Mouse (Mus musculus) urinary bladder, postnatal 4 days (tissue): Measurements from ENCODE around the gene Rbm34.

ENCODE experiments used
- DNase-seq, 2 experiments: peaks; one replicate each; pipeline ENCODE4 v3.0.0; 2021 to 2022; ENCODE audit warnings: low spot score in 2 of 2

The Rbm34 gene

GRCm38 (mm10) chr8:126961516-126961915, 9.4 kb downstream of the Rbm34 start:
- no peak for DNase-seq

GRCm38 (mm10) chr8:126951900-126952636, 18.8 kb downstream of the Rbm34 start:
- DNase-seq: no peak

- no peak for DNase-seq
Observed at GRCm38 (mm10) chr8:126949527-126949926, 21.3 kb downstream of the Rbm34 start.

GRCm38 (mm10) chr8:126946444-126946843, 24.4 kb downstream of the Rbm34 start:
- no peak for DNase-seq

GRCm38 (mm10) chr8:126945730-126946163, 25.1 kb downstream of the Rbm34 start, which contains the start of gene Tomm20:
Tomm20 (minus strand) TSS chr8:126945844.
- DNase-seq: peak; percentile 95 to 97

GRCm38 (mm10) chr8:126944781-126945691, 25.8 kb downstream of the Rbm34 start:
- DNase-seq: no peak

- no peak for DNase-seq
Observed at GRCm38 (mm10) chr8:126943565-126943964, 27.3 kb downstream of the Rbm34 start.

- DNase-seq: no peak
Observed at GRCm38 (mm10) chr8:126937337-126937736, 33.5 kb downstream of the Rbm34 start.

GRCm38 (mm10) chr8:126935932-126936331, 34.9 kb downstream of the Rbm34 start:
- no peak for DNase-seq

GRCm38 (mm10) chr8:126935387-126935786, 35.5 kb downstream of the Rbm34 start:
- DNase-seq: no peak

GRCm38 (mm10) chr8:126932656-126933055, 38.2 kb downstream of the Rbm34 start:
- DNase-seq: no peak

- no peak for DNase-seq
Observed at GRCm38 (mm10) chr8:126932249-126932648, 38.6 kb downstream of the Rbm34 start.

- DNase-seq: no peak
Observed at GRCm38 (mm10) chr8:126931720-126932119, 39.2 kb downstream of the Rbm34 start.

GRCm38 (mm10) chr8:126929607-126930161, 41.2 kb downstream of the Rbm34 start:
- peak in 1 of 2 experiments; percentile 51 for DNase-seq

- no peak for DNase-seq
Observed at GRCm38 (mm10) chr8:126928755-126929505, 41.9 kb downstream of the Rbm34 start.

GRCm38 (mm10) chr8:126928028-126928427, 42.8 kb downstream of the Rbm34 start:
- DNase-seq: no peak

GRCm38 (mm10) chr8:126927058-126927457, 43.8 kb downstream of the Rbm34 start:
- DNase-seq: no peak

- no peak for DNase-seq
Observed at GRCm38 (mm10) chr8:126922981-126923380, 47.9 kb downstream of the Rbm34 start.

- DNase-seq: no peak
Observed at GRCm38 (mm10) chr8:126921432-126921831, 49.4 kb downstream of the Rbm34 start.

- peak; percentile 62 to 73 for DNase-seq
Observed at GRCm38 (mm10) chr8:126920845-126921244, 50.0 kb downstream of the Rbm34 start.

GRCm38 (mm10) chr8:126920386-126920785, 50.5 kb downstream of the Rbm34 start:
- no peak for DNase-seq

GRCm38 (mm10) chr8:126919703-126920102, 51.2 kb downstream of the Rbm34 start:
- DNase-seq: no peak
